Mouse (Mus musculus) heart, adult 2 months (tissue): Measurements from ENCODE around the gene Inf2.

Source experiments
- CTCF ChIP-seq: fragments of 200-600 bp; IDR thresholded peaks from 2 replicates; pipeline ENCODE4 v1.8.1; 2022; ENCODE audit warnings: antibody characterized with exemption, mild to moderate bottlenecking, moderate library complexity
- EP300 ChIP-seq: fragments of 200-500 bp; IDR thresholded peaks from 2 replicates; pipeline ENCODE4 v1.6.1; 2011; ENCODE audit warnings: low read depth, low read length, control low read depth; ENCODE audit not compliant: insufficient read depth
- POLR2A ChIP-seq: fragments of 200-500 bp; IDR thresholded peaks from 2 replicates; pipeline ENCODE4 v1.6.1; 2011; ENCODE audit warnings: mild to moderate bottlenecking, low read depth, low read length, control low read depth; ENCODE audit not compliant: insufficient read depth

GRCm38 (mm10) chr12:112644855-112645506, 56.4 kb downstream of the Inf2 start:
- peak; percentile 79 for TF ChIP-seq POLR2A
- no peak for TF ChIP-seq CTCF
- no peak for TF ChIP-seq EP300
